Mouse (Mus musculus) cortical plate, adult 2 months (tissue): ENCODE data around the gene Tas2r137. TPM values are rescaled to one million over a fixed set of nuclear protein-coding genes. Genes with fewer than 3 reads are reported as not detected.

ENCODE experiments used
- H3K27ac ChIP-seq: fragments of 200-500 bp; 2 replicates; pipeline ENCODE4 v1.5.1; 2012; ENCODE audit warnings: low read length, control low read depth, inconsistent platforms; ENCODE audit not compliant: insufficient read depth
- H3K4me1 ChIP-seq: fragments of 200-500 bp; 2 replicates; pipeline ENCODE4 v1.6.1; 2011; ENCODE audit warnings: low read length; ENCODE audit not compliant: control insufficient read depth, insufficient read depth
- H3K4me3 ChIP-seq: fragments of 200-500 bp; 2 replicates; pipeline ENCODE4 v1.5.1; 2011; ENCODE audit warnings: mild to moderate bottlenecking, low read length, control low read depth; ENCODE audit not compliant: insufficient read depth
- CTCF ChIP-seq: fragments of 200-500 bp; IDR thresholded peaks from 2 replicates; pipeline ENCODE4 v1.5.1; 2011; ENCODE audit warnings: mild to moderate bottlenecking, control low read depth, low read length; ENCODE audit not compliant: insufficient read depth; ENCODE audit errors: extremely low read depth
- POLR2A ChIP-seq: fragments of 200-500 bp; IDR thresholded peaks from 2 replicates; pipeline ENCODE4 v1.6.1; 2011; ENCODE audit warnings: mild to moderate bottlenecking, low read length, control low read depth; ENCODE audit not compliant: insufficient read depth; ENCODE audit errors: extremely low read depth
- polyA plus RNA-seq: library from polyadenylated mRNA; depleted of rRNA; stranded (reverse); fragments of >200 nt; gene quantifications from 2 replicates; pipeline ENCODE4 v1.2.3, GENCODE M21; 2012; rRNA removed

The Tas2r137 gene
- 0.19 TPM in 1 of 2 replicates, not detected in the other for polyA plus RNA-seq

GRCm38 (mm10) chr6:40490933-40491332 is at the start of gene Tas2r137:
Tas2r137 (plus strand) TSS chr6:40491233.
- Histone ChIP-seq H3K4me3 (no peak within 1 kb of the TSS), H3K4me1 (no peaks in the 10 kb centered on the region), H3K27ac (no peak within 1 kb of the TSS)
- TF ChIP-seq POLR2A (no peak), CTCF (no peak)

GRCm38 (mm10) chr6:40441276-40441675 is 49.8 kb upstream of the Tas2r137 start:
- TF ChIP-seq CTCF (no peak), POLR2A (no peak)
- no peaks in the 10 kb centered on the region for H3K4me1 ChIP-seq
- no peak overlapping the region for H3K4me3 ChIP-seq
- no peak overlapping the region for H3K27ac ChIP-seq

GRCm38 (mm10) chr6:40441755-40442154 is 49.3 kb upstream of the Tas2r137 start:
- no peak overlapping the region for H3K27ac ChIP-seq
- TF ChIP-seq POLR2A (no peak), CTCF (no peak)
- no peak overlapping the region for H3K4me3 ChIP-seq
- no peaks in the 10 kb centered on the region for H3K4me1 ChIP-seq

GRCm38 (mm10) chr6:40443281-40443928 is 47.6 kb upstream of the Tas2r137 start:
- Histone ChIP-seq H3K4me1 (no peaks in the 10 kb centered on the region), H3K27ac (no peak overlapping the region), H3K4me3 (no peak overlapping the region)
- TF ChIP-seq POLR2A (no peak), CTCF (no peak)

GRCm38 (mm10) chr6:40448626-40449025 is 42.4 kb upstream of the Tas2r137 start:
- TF ChIP-seq POLR2A (no peak), CTCF (no peak)
- H3K27ac ChIP-seq = no peak overlapping the region
- H3K4me3 ChIP-seq = no peak overlapping the region
- no peaks in the 10 kb centered on the region for H3K4me1 ChIP-seq

- no peak for TF ChIP-seq CTCF
- TF ChIP-seq POLR2A = no peak
- Histone ChIP-seq H3K4me1 (no peaks in the 10 kb centered on the region), H3K27ac (no peak overlapping the region), H3K4me3 (no peak overlapping the region)
Measured at GRCm38 (mm10) chr6:40454436-40455041, 36.5 kb upstream of the Tas2r137 start.

GRCm38 (mm10) chr6:40465710-40466109 is 25.3 kb upstream of the Tas2r137 start:
- Histone ChIP-seq H3K27ac (no peak overlapping the region), H3K4me3 (no peak overlapping the region), H3K4me1 (no peaks in the 10 kb centered on the region)
- TF ChIP-seq CTCF (0 out of 2 replicates have a peak, but pooled peaks have one; percentile 11), POLR2A (no peak)

GRCm38 (mm10) chr6:40470916-40471719 is 19.9 kb upstream of the Tas2r137 start, which contains the start of gene Ssbp1:
Ssbp1 (plus strand) TSS chr6:40471352.
- H3K4me1 ChIP-seq = no peaks in the 10 kb centered on the region
- peak within 1 kb of the TSS; percentile 69 for H3K4me3 ChIP-seq
- H3K27ac ChIP-seq = peak within 1 kb of the TSS; percentile 57; the same call in 1 of the 2 replicates
- TF ChIP-seq POLR2A (peak; percentile 82), CTCF (no peak)

- TF ChIP-seq CTCF = no peak
- TF ChIP-seq POLR2A = no peak
- peak overlapping the region; percentile 69 for H3K4me3 ChIP-seq
- H3K4me1 ChIP-seq = no peaks in the 10 kb centered on the region
- peak overlapping the region; percentile 57; the same call in 1 of the 2 replicates for H3K27ac ChIP-seq
Measured at GRCm38 (mm10) chr6:40471720-40472010, 19.4 kb upstream of the Tas2r137 start.
